Comparison of ENCODE assay signal across 19 mouse cellular contexts in the genomic region with DNA sequence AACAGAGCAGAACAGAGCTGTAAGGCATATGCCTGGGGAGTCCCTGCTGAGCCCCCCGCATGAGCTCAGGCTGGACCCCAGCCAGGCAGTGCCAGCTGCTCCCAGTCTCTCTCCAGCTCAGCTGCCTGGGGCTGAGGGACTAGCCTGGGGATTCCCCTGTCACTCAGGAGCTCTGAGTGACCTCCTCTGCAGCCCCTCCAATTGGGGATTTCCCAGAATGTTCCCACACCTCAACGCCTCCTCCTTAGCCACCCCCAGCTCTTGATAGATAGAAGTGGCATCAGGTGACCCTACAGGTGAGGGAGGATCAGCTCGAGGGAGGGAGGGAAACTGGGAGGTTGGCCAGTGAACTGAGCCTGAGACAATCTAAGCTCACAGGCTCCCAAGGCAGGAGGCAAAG. TPM values are rescaled to one million over a fixed set of nuclear protein-coding genes. Genes with fewer than 3 reads are reported as not detected.
DNase-seq lines count a peak whose midpoint lies in the region; ATAC-seq and TF ChIP-seq lines count a peak whose summit lies in the region.
"Had no signal": no experiment of that assay in that cellular context is flagged by ENCODE, and none has a peak within 500 bp of the region (broad histone marks: within the 10 kb centered on the region; RNA-seq: fewer than 3 reads in every experiment).

No protein-coding gene starts in this region.

- H3K9me3 ChIP-seq in forebrain, postnatal 0 days (ENCODE audit: low read length), result no peaks in the 10 kb centered on the region
- H3K9me3 ChIP-seq in forebrain, embryonic 11.5 days (ENCODE audit: control insufficient read depth, low read length), result no peaks in the 10 kb centered on the region
- H3K9me3 ChIP-seq in CH12.LX (replicated peaks; ENCODE audit: low read length), result no peaks in the 10 kb centered on the region
- H3K9me3 ChIP-seq: embryonic facial prominence, embryonic 13.5 days; neural tube, embryonic 12.5 days had no signal

- H3K36me3 ChIP-seq in forebrain, postnatal 0 days (ENCODE audit: insufficient read depth), result no peaks in the 10 kb centered on the region
- no peaks in the 10 kb centered on the region for H3K36me3 ChIP-seq in forebrain, embryonic 11.5 days (ENCODE audit: control insufficient read depth, insufficient read depth, low read length)
- peaks cover 23 to 57% of the 10 kb centered on the region in 2 experiments for H3K36me3 ChIP-seq in CH12.LX (replicated peaks in 1 of 2; ENCODE audit: control insufficient read depth in 1 of 2, insufficient read depth in 1 of 2, low read length in 1 of 2)
- H3K36me3 ChIP-seq: embryonic facial prominence, embryonic 13.5 days; neural tube, embryonic 12.5 days had no signal

- no peak overlapping the region for H3K4me2 ChIP-seq in forebrain, postnatal 0 days (ENCODE audit: low read depth)
- H3K4me2 ChIP-seq in forebrain, embryonic 11.5 days (ENCODE audit: low read depth, low read length, severe bottlenecking), result no peak overlapping the region
- peak overlapping the region; percentile 34 for H3K4me2 ChIP-seq in CH12.LX (ENCODE audit: insufficient read depth, low read depth, poor library complexity, severe bottlenecking)
- H3K4me2 ChIP-seq: embryonic facial prominence, embryonic 13.5 days; hindbrain, embryonic 14.5 days; midbrain, embryonic 11.5 days; neural tube, embryonic 12.5 days had no signal

- TF ChIP-seq POLR2A in CH12.LX (IDR thresholded peaks at IDR 0.05; ENCODE audit: low read depth, low read length), result peak; percentile 15; the same call in 1 of the 2 replicates

- DNase-seq in forebrain, postnatal 0 days, result peak; percentile 37
- no peak for DNase-seq in forebrain, embryonic 11.5 days (ENCODE audit: low spot score)
- peak; percentile 66 for DNase-seq in left cerebral cortex, postnatal 4 days
- DNase-seq in left cerebral cortex, adult 8-10 months (ENCODE audit: low spot score in 2 of 2), result no peak
- peak; percentile 70 for DNase-seq in CH12.LX (ENCODE audit: extremely low read depth)
- DNase-seq in naive thymus-derived CD4-positive, alpha-beta T cell, adult 2 months (ENCODE audit: low read depth), result peak; percentile 28
- DNase-seq in frontal cortex, postnatal 36 days (ENCODE audit: low spot score in 2 of 2), result no peak
- DNase-seq: adrenal gland, adult 2 months; cerebellum, adult 8-10 months; gastrocnemius, postnatal 14 days; heart, adult 2 months; liver; right cerebral cortex, adult 18-20 months; thymus, postnatal 25 days had no signal

- peak; percentile 64 for ATAC-seq in forebrain, postnatal 0 days
- no peak for ATAC-seq in forebrain, embryonic 11.5 days (replicated peaks; ENCODE audit: low FRiP score)
- ATAC-seq: intestine, postnatal 0 days had no signal

- H3K4me3 ChIP-seq in forebrain, postnatal 0 days (ENCODE audit: low read depth, low read length), result no peak overlapping the region
- no peak overlapping the region for H3K4me3 ChIP-seq in forebrain, embryonic 11.5 days (ENCODE audit: low read depth, low read length)
- H3K4me3 ChIP-seq in CH12.LX (replicated peaks in 1 of 3; ENCODE audit: low read depth in 2 of 3, low read length in 2 of 3, poor library complexity in 1 of 3), result no peak overlapping the region
- H3K4me3 ChIP-seq: embryonic facial prominence, embryonic 13.5 days; heart, adult 2 months; neural tube, embryonic 12.5 days had no signal

- peak; percentile 86 for TF ChIP-seq EP300 in CH12.LX (IDR thresholded peaks at IDR 0.05; ENCODE audit: low read length)

- 51% methylated on average over 3 of the region's 3 CpGs for WGBS in forebrain, postnatal 0 days
- 74% methylated on average over 3 of the region's 3 CpGs for WGBS in forebrain, embryonic 11.5 days

- H3K27ac ChIP-seq in forebrain, postnatal 0 days (ENCODE audit: low read depth, low read length), result no peak overlapping the region
- H3K27ac ChIP-seq in forebrain, embryonic 11.5 days (ENCODE audit: low read depth, low read length), result no peak overlapping the region
- H3K27ac ChIP-seq in CH12.LX (ENCODE audit: insufficient read depth, low read depth), result peak overlapping the region; percentile 99
- H3K27ac ChIP-seq: embryonic facial prominence, embryonic 13.5 days; heart, adult 2 months; hindbrain, embryonic 14.5 days; neural tube, embryonic 12.5 days had no signal

- no peak for TF ChIP-seq CTCF in forebrain, postnatal 0 days (IDR thresholded peaks at IDR 0.05; ENCODE audit: low read depth)
- no peak for TF ChIP-seq CTCF in CH12.LX (conservative IDR thresholded peaks at IDR 0.05 in 1 of 2, IDR thresholded peaks at IDR 0.05 in 1 of 2; ENCODE audit: low read depth in 2 of 2, low read length in 2 of 2)

- in situ Hi-C loops in CH12.LX (cut with MboI; ENCODE audit: low pct_ligation_motif_present, low pct_unique_long_range_greater_than_20kb, low sequenced_read_pairs), result no loop called here

- dilution Hi-C loops in CH12.LX (cut with MboI; ENCODE audit: extremely low pct_ligation_motif_present, extremely low pct_unique_long_range_greater_than_20kb, low sequenced_read_pairs), result no loop called here

- no peak for TF ChIP-seq RAD21 in CH12.LX (IDR thresholded peaks at IDR 0.05; ENCODE audit: low read depth, low read length)

- H3K79me2 ChIP-seq in CH12.LX (replicated peaks; ENCODE audit: control insufficient read depth, extremely low read depth, insufficient read depth, poor library complexity, severe bottlenecking), result peaks cover 3% of the 10 kb centered on the region; the same call in 1 of the 2 replicates

- no peak overlapping the region for H3K9ac ChIP-seq in forebrain, postnatal 0 days
- H3K9ac ChIP-seq in forebrain, embryonic 11.5 days (ENCODE audit: low read length), result no peak overlapping the region
- no peak overlapping the region for H3K9ac ChIP-seq in CH12.LX (ENCODE audit: insufficient read depth, low read depth)
- H3K9ac ChIP-seq: embryonic facial prominence, embryonic 13.5 days; hindbrain, embryonic 14.5 days; neural tube, embryonic 12.5 days had no signal

- intact Hi-C loops in left cerebral cortex, postnatal 4 days (cut with DNase I), result no loop called here

- 0 out of 2 replicates have a peak, but pooled peaks cover 5% of the 10 kb centered on the region for H3K27me3 ChIP-seq in forebrain, postnatal 0 days (ENCODE audit: insufficient read depth, low read length)
- H3K27me3 ChIP-seq in forebrain, embryonic 11.5 days (ENCODE audit: control insufficient read depth, insufficient read depth, low read length), result peaks cover 8% of the 10 kb centered on the region
- H3K27me3 ChIP-seq in CH12.LX (replicated peaks), result no peaks in the 10 kb centered on the region

- no peaks in the 10 kb centered on the region for H3K4me1 ChIP-seq in forebrain, postnatal 0 days (ENCODE audit: insufficient read depth)
- peaks cover 6% of the 10 kb centered on the region; the same call in 1 of the 2 replicates for H3K4me1 ChIP-seq in forebrain, embryonic 11.5 days (replicated peaks; ENCODE audit: control insufficient read depth, insufficient read depth, low read length)
- H3K4me1 ChIP-seq in CH12.LX (ENCODE audit: control insufficient read depth in 1 of 2, insufficient read depth in 2 of 2), result peaks cover 39 to 89% of the 10 kb centered on the region in 2 experiments

TF ChIP-seq in CH12.LX, 34 proteins besides CTCF, POLR2A, EP300 and RAD21 (continues in another document):
- TF ChIP-seq TCF12 (IDR thresholded peaks at IDR 0.05; ENCODE audit: low read depth, low read length), result peak; percentile 93
- 0 out of 2 replicates have a peak, but pooled peaks have one; percentile 6 for TF ChIP-seq USF2 (conservative IDR thresholded peaks at IDR 0.05; ENCODE audit: low read depth, low read length)
- no peak for TF ChIP-seq ZNF384 (IDR thresholded peaks at IDR 0.05; ENCODE audit: low read depth, low read length)
- peak; percentile 66 for TF ChIP-seq USF1 (IDR thresholded peaks at IDR 0.05; ENCODE audit: low read depth, low read length)
- no peak for TF ChIP-seq GABPA (IDR thresholded peaks at IDR 0.05; ENCODE audit: insufficient replicate concordance, low read depth, low read length)
- TF ChIP-seq JUN (IDR thresholded peaks at IDR 0.05; ENCODE audit: insufficient read depth, low read depth, low read length), result no peak
- TF ChIP-seq ETS1 (conservative IDR thresholded peaks at IDR 0.05; ENCODE audit: low read depth, low read length), result peak; percentile 92
- peak; percentile 83 for TF ChIP-seq RCOR1 (conservative IDR thresholded peaks at IDR 0.05; ENCODE audit: low read depth, low read length)
- TF ChIP-seq NELFE (IDR thresholded peaks at IDR 0.05; ENCODE audit: low read depth, low read length), result no peak; the same call in 1 of the 2 replicates
- TF ChIP-seq ZMIZ1 (IDR thresholded peaks at IDR 0.05; ENCODE audit: low read depth, low read length), result no peak
- TF ChIP-seq BHLHE40 (IDR thresholded peaks at IDR 0.05; ENCODE audit: low read depth, low read length), result peak; percentile 88
- no peak for TF ChIP-seq E2F4 (IDR thresholded peaks at IDR 0.05; ENCODE audit: insufficient replicate concordance, low read depth, low read length)
- TF ChIP-seq SIN3A (IDR thresholded peaks at IDR 0.05; ENCODE audit: low read length), result peak; percentile 80
- TF ChIP-seq MAX (IDR thresholded peaks at IDR 0.05; ENCODE audit: low read length), result peak; percentile 45; the same call in 1 of the 2 replicates
- TF ChIP-seq JUND (conservative IDR thresholded peaks at IDR 0.05; ENCODE audit: low read depth, low read length), result no peak
- TF ChIP-seq CHD2 (IDR thresholded peaks at IDR 0.05; ENCODE audit: low read length), result peak; percentile 38; the same call in 1 of the 2 replicates
- TF ChIP-seq ZC3H11A (IDR thresholded peaks at IDR 0.05; ENCODE audit: low read depth, low read length), result no peak

RNA-seq across cellular contexts. Expression of a gene that starts 17.0 kb away (rescaled TPM):
- total RNA-seq in forebrain, postnatal 0 days (2014; rRNA removed), result 0.77 TPM in 1 of 2 replicates, not detected in the other
- 0.65 and 1.3 TPM in 2 replicates for polyA plus RNA-seq in forebrain, postnatal 0 days (2015; fragmentation: Nextera tagmentation; extraction: Ambion mirVana)
- polyA plus RNA-seq in forebrain, embryonic 11.5 days (2014; fragmentation: Nextera tagmentation; extraction: Ambion mirVana), result 1.3 and 1.5 TPM in 2 replicates
- total RNA-seq in left cerebral cortex, postnatal 4 days (2021), result under 1 TPM in 1 of 2 experiments, not detected in 1; 0.50 TPM
- total RNA-seq in left cerebral cortex, adult 8-10 months (2022), result under 1 TPM in 3 of 4 experiments, not detected in 1; 0.52 to 0.84 (median 0.59) TPM
- total RNA-seq in CH12.LX (2012; rRNA removed) (137 and 141 TPM in 2 replicates), CH12.LX (2014; rRNA removed) (128 and 142 TPM in 2 replicates)
- 89.2 and 104 TPM in 2 replicates for polyA plus RNA-seq in CH12.LX (2012; ENCODE audit: insufficient read length, low read depth)

RNA-seq across cellular contexts. Expression of a gene that starts 42.8 kb away (rescaled TPM):
- total RNA-seq in forebrain, postnatal 0 days (2014; rRNA removed), result 5.5 and 6.9 TPM in 2 replicates
- 3.4 and 4.0 TPM in 2 replicates for polyA plus RNA-seq in forebrain, postnatal 0 days (2015; fragmentation: Nextera tagmentation; extraction: Ambion mirVana)
- polyA plus RNA-seq in forebrain, embryonic 11.5 days (2014; fragmentation: Nextera tagmentation; extraction: Ambion mirVana), result 0.84 and 1.0 TPM in 2 replicates
- 1 to 10 TPM; 3.8 to 4.9 TPM for total RNA-seq in left cerebral cortex, postnatal 4 days (2021)
- 1 to 10 TPM; 2.0 to 3.8 (median 2.4) TPM for total RNA-seq in left cerebral cortex, adult 8-10 months (2022)
- total RNA-seq in CH12.LX (2012; rRNA removed) (0.04 TPM in 1 of 2 replicates, not detected in the other), CH12.LX (2014; rRNA removed) (not detected in 2 replicates)
- polyA plus RNA-seq in CH12.LX (2012; ENCODE audit: insufficient read length, low read depth), result 0.14 and 0.17 TPM in 2 replicates

Comparison
In these comparisons a context has a peak if more than half of its experiments do, and no peak if none do; other contexts are left out.
1. DNase-seq: peak in forebrain, postnatal 0 days (single experiment), left cerebral cortex, postnatal 4 days (single experiment), CH12.LX (single experiment) and naive thymus-derived CD4-positive, alpha-beta T cell, adult 2 months (single experiment); none in forebrain, embryonic 11.5 days (single experiment), left cerebral cortex, adult 8-10 months (0 of 2) and frontal cortex, postnatal 36 days (0 of 2).
2. RNA of a gene that starts 17.0 kb away (total RNA-seq): 128 to 142 TPM in CH12.LX; 0.52 to 0.84 TPM in left cerebral cortex, adult 8-10 months, 0.50 TPM in left cerebral cortex, postnatal 4 days and 0.77 TPM in forebrain, postnatal 0 days; every median in the first group is over 10 times any median in the second.